Mouse (Mus musculus): ENCODE measurements around the gene Ltbp3.
A peak's percentile ranks its signal among the peaks of the same experiment; 100 is the strongest.

GRCm38 (mm10) chr19:5770925-5771860 is 30.5 kb downstream of the Ltbp3 start, which contains the start of gene Scyl1:
- TF ChIP-seq CTCF (IDR thresholded peaks at IDR 0.05; ENCODE audit: insufficient read depth, low read depth, low read length) = no peak
- peak; percentile 69 for TF ChIP-seq POLR2A (IDR thresholded peaks at IDR 0.05; ENCODE audit: insufficient read depth, low read depth, low read length)

Measured in olfactory bulb, adult 2 months (tissue).